Mouse (Mus musculus): ENCODE data around the gene Casq2. TPM values are rescaled to one million over a fixed set of nuclear protein-coding genes. Genes with fewer than 3 reads are reported as not detected.

Casq2 gene
- polyA plus RNA-seq, 1 experiment from 2014 or later, result 105 TPM

GRCm38 (mm10) chr3:102061923-102062670 is 24.1 kb upstream of the Casq2 start:
- H3K36me3 ChIP-seq, result no peaks in the 10 kb centered on the region
- no peaks in the 10 kb centered on the region for H3K9me3 ChIP-seq (replicated peaks)
- peaks cover 60% of the 10 kb centered on the region for H3K4me1 ChIP-seq (replicated peaks)
- H3K9ac ChIP-seq, result no peak overlapping the region
- peak; percentile 84 for ATAC-seq (ENCODE audit: insufficient number of reproducible peaks, low FRiP score)
- H3K27me3 ChIP-seq (replicated peaks), result no peaks in the 10 kb centered on the region
- H3K4me2 ChIP-seq, result peak overlapping the region; percentile 36
- no peak overlapping the region for H3K4me3 ChIP-seq
- 11% methylated on average over 14 of the region's 14 CpGs for WGBS
- H3K27ac ChIP-seq (ENCODE audit: poor library complexity, severe bottlenecking), result peak overlapping the region; percentile 41; the same call in 1 of the 2 replicates

DNA sequence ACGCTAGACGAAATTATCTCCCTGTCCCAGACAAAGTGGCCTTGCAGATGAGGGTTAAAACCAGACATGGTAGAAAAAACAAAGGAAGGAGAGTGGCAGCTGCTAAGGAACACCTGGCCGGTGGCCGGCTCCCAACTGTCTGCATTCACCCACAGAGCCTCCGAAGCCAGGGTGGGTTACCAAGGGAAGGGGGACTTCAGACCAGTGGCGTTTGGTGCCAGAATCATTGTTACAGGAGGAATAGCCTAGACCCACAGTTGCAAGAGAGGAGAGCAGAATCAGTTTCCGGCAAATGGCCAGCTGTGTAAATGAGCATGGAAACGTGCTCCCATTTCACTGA is 23.6 kb upstream of the Casq2 start:
- H3K36me3 ChIP-seq, result no peaks in the 10 kb centered on the region
- WGBS, result 19% methylated on average over 8 of the region's 8 CpGs
- no peaks in the 10 kb centered on the region for H3K27me3 ChIP-seq (replicated peaks)
- H3K9me3 ChIP-seq (replicated peaks), result no peaks in the 10 kb centered on the region
- H3K4me3 ChIP-seq, result no peak overlapping the region
- H3K9ac ChIP-seq, result no peak overlapping the region
- H3K27ac ChIP-seq (ENCODE audit: poor library complexity, severe bottlenecking), result peak overlapping the region; percentile 41
- ATAC-seq (ENCODE audit: insufficient number of reproducible peaks, low FRiP score), result no peak
- peaks cover 54% of the 10 kb centered on the region for H3K4me1 ChIP-seq (replicated peaks)
- peak overlapping the region; percentile 36 for H3K4me2 ChIP-seq

- no peak for ATAC-seq (ENCODE audit: insufficient number of reproducible peaks, low FRiP score)
- H3K9ac ChIP-seq, result no peak overlapping the region
- 66% methylated on average over 10 of the region's 10 CpGs for WGBS
- H3K4me3 ChIP-seq, result no peak overlapping the region
- H3K4me2 ChIP-seq, result no peak overlapping the region
- no peaks in the 10 kb centered on the region for H3K9me3 ChIP-seq (replicated peaks)
- H3K36me3 ChIP-seq, result no peaks in the 10 kb centered on the region
- H3K4me1 ChIP-seq (replicated peaks), result peaks cover 61% of the 10 kb centered on the region
- no peaks in the 10 kb centered on the region for H3K27me3 ChIP-seq (replicated peaks)
- H3K27ac ChIP-seq (ENCODE audit: poor library complexity, severe bottlenecking), result 0 out of 2 replicates have a peak overlapping the region, but pooled peaks have one; percentile 41
These were observed 22.7 kb upstream of the Casq2 start for GRCm38 (mm10) chr3:102063273-102064120.

DNA sequence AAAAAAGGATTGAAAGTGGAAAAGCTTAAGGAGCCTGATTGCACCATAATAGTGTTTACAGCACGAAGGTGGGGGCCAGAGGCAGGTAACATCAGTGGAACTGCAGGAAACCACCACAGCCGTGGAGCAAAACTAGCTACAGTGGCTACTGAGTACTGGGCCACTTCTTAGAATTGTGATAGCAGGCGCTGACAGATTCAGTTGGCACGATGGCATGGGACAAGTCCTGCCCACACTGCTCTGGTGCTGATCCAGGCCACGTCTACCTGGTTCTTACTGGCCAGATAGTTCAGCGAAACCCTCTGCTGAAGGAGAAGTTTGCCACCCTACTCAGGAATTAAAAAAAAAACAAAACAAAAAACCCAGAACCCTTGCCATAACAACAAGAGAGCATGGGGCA is 21.6 kb upstream of the Casq2 start:
- Histone ChIP-seq H3K27me3 (replicated peaks) (no peaks in the 10 kb centered on the region), H3K36me3 (no peaks in the 10 kb centered on the region), H3K4me3 (no peak overlapping the region), H3K4me1 (replicated peaks) (peaks cover 70% of the 10 kb centered on the region), H3K9me3 (replicated peaks) (no peaks in the 10 kb centered on the region), H3K9ac (no peak overlapping the region), H3K4me2 (no peak overlapping the region), H3K27ac (ENCODE audit: poor library complexity, severe bottlenecking) (no peak overlapping the region)
- 54% methylated on average over 6 of the region's 6 CpGs for WGBS
- ATAC-seq (ENCODE audit: insufficient number of reproducible peaks, low FRiP score), result no peak

DNA sequence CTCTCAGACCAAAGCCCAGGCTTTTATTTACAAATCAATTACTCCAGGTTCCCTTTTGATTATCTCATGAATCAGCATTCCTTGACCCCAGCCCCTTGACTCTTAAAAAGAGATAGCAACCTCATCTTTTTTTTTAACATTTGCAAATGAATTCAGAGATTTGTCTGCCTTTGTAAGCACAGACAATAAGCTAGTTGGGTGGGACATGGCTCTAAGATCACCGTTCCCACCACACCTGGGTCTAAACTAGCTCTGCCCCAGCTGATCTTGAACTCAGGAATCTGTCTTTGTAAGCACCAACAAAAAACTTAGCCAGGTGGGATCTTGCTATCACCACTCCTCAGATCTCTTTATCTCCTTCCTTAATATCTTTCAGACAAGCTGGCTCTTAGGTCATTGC is 18.9 kb upstream of the Casq2 start:
- H3K4me1 ChIP-seq (replicated peaks), result peaks cover 52% of the 10 kb centered on the region
- H3K36me3 ChIP-seq, result no peaks in the 10 kb centered on the region
- 70% methylated on average over 1 of the region's 1 CpGs for WGBS
- H3K27ac ChIP-seq (ENCODE audit: poor library complexity, severe bottlenecking), result no peak overlapping the region
- H3K4me3 ChIP-seq, result no peak overlapping the region
- H3K27me3 ChIP-seq (replicated peaks), result no peaks in the 10 kb centered on the region
- no peak overlapping the region for H3K4me2 ChIP-seq
- no peaks in the 10 kb centered on the region for H3K9me3 ChIP-seq (replicated peaks)
- no peak for ATAC-seq (ENCODE audit: insufficient number of reproducible peaks, low FRiP score)
- H3K9ac ChIP-seq, result no peak overlapping the region

DNA sequence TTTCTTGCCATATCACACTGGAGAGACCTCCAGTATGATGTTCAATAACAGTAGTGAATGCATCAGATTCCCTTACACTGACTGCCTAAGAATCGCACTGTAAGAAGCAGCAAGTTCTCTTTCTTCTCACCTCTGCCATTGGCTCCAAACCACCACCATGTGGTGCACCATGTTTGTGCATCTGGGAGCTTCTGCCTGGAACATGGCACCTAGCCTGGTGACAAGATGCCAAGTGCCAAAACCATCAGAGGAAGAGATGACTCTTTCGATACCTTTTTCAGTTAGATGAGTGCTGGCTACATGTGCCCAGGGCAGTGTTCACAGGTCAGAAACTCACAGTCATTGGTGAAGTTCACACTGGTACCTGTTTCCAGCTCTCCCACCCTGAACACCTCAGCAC is 18.4 kb upstream of the Casq2 start:
- no peaks in the 10 kb centered on the region for H3K27me3 ChIP-seq (replicated peaks)
- ATAC-seq (ENCODE audit: insufficient number of reproducible peaks, low FRiP score), result no peak
- no peak overlapping the region for H3K4me3 ChIP-seq
- H3K27ac ChIP-seq (ENCODE audit: poor library complexity, severe bottlenecking), result no peak overlapping the region
- 92% methylated on average over 2 of the region's 2 CpGs for WGBS
- no peak overlapping the region for H3K9ac ChIP-seq
- H3K9me3 ChIP-seq (replicated peaks), result no peaks in the 10 kb centered on the region
- H3K36me3 ChIP-seq, result no peaks in the 10 kb centered on the region
- no peak overlapping the region for H3K4me2 ChIP-seq
- peaks cover 47% of the 10 kb centered on the region for H3K4me1 ChIP-seq (replicated peaks)

DNA sequence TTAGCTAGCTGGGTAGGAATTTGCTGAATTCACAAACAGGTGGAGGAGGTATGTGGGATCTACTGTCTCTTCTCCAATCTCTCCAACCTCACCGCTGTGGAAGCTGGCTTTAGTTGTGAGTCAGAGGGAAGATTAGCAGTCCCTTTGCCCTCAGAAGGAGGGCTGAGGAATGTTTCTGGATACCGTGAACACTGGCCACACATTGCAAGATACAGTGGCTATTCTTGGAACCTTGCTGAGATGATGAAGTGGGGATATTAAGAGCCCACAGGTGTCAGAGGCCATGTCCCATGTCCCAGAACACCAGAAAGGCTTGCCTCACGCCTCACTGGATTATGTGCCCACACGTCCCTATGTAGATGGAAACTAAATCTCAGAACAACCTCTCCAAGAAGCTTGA is 17.0 kb upstream of the Casq2 start:
- no peaks in the 10 kb centered on the region for H3K27me3 ChIP-seq (replicated peaks)
- H3K27ac ChIP-seq (ENCODE audit: poor library complexity, severe bottlenecking), result peak overlapping the region; percentile 49
- H3K36me3 ChIP-seq, result no peaks in the 10 kb centered on the region
- H3K9ac ChIP-seq, result no peak overlapping the region
- H3K9me3 ChIP-seq (replicated peaks), result no peaks in the 10 kb centered on the region
- H3K4me3 ChIP-seq, result no peak overlapping the region
- H3K4me1 ChIP-seq (replicated peaks), result peaks cover 34% of the 10 kb centered on the region
- ATAC-seq (ENCODE audit: insufficient number of reproducible peaks, low FRiP score), result no peak
- peak overlapping the region; percentile 42 for H3K4me2 ChIP-seq
- WGBS, result 25% methylated on average over 4 of the region's 4 CpGs

- 53% methylated on average over 5 of the region's 5 CpGs for WGBS
- Histone ChIP-seq H3K27ac (ENCODE audit: poor library complexity, severe bottlenecking) (peak overlapping the region; percentile 49), H3K27me3 (replicated peaks) (no peaks in the 10 kb centered on the region), H3K4me1 (replicated peaks) (peaks cover 30% of the 10 kb centered on the region), H3K4me2 (peak overlapping the region; percentile 42), H3K9ac (no peak overlapping the region), H3K9me3 (replicated peaks) (no peaks in the 10 kb centered on the region), H3K4me3 (no peak overlapping the region), H3K36me3 (no peaks in the 10 kb centered on the region)
- ATAC-seq (ENCODE audit: insufficient number of reproducible peaks, low FRiP score), result no peak
These were observed 16.5 kb upstream of the Casq2 start for GRCm38 (mm10) chr3:102069686-102070085.

GRCm38 (mm10) chr3:102070360-102070759 is 15.9 kb upstream of the Casq2 start:
- Histone ChIP-seq H3K9me3 (replicated peaks) (no peaks in the 10 kb centered on the region), H3K27me3 (replicated peaks) (no peaks in the 10 kb centered on the region), H3K27ac (ENCODE audit: poor library complexity, severe bottlenecking) (no peak overlapping the region), H3K4me2 (no peak overlapping the region), H3K4me3 (no peak overlapping the region), H3K36me3 (no peaks in the 10 kb centered on the region), H3K4me1 (replicated peaks) (peaks cover 24% of the 10 kb centered on the region), H3K9ac (no peak overlapping the region)
- WGBS, result 87% methylated on average over 7 of the region's 7 CpGs
- no peak for ATAC-seq (ENCODE audit: insufficient number of reproducible peaks, low FRiP score)

DNA sequence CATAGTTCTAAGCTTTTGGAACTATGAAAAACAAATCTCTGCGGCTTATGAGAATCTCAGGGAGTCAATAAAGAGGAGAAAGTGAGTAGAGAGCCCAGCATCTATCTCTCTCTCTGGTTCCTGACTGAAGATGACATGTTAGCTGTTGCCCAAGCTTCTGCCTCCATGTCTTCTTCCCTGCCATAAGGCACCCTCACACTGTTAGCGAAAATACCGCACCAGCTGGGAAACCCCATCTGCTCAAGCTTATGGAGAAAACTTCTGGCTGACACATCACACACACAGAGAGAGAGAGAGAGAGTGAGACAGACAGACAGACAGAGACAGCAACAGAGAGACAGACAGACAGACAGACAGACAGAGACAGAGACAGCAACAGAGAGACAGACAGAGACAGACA is 15.2 kb upstream of the Casq2 start:
- no peak overlapping the region for H3K4me2 ChIP-seq
- H3K27me3 ChIP-seq (replicated peaks), result no peaks in the 10 kb centered on the region
- WGBS, result 95% methylated on average over 3 of the region's 3 CpGs
- H3K27ac ChIP-seq (ENCODE audit: poor library complexity, severe bottlenecking), result no peak overlapping the region
- no peak for ATAC-seq (ENCODE audit: insufficient number of reproducible peaks, low FRiP score)
- H3K9me3 ChIP-seq (replicated peaks), result no peaks in the 10 kb centered on the region
- H3K4me1 ChIP-seq (replicated peaks), result peaks cover 24% of the 10 kb centered on the region
- H3K36me3 ChIP-seq, result no peaks in the 10 kb centered on the region
- H3K9ac ChIP-seq, result no peak overlapping the region
- H3K4me3 ChIP-seq, result no peak overlapping the region

- peaks cover 4% of the 10 kb centered on the region; the same call in 1 of the 2 replicates for H3K9me3 ChIP-seq (replicated peaks)
- 83% methylated on average over 2 of the region's 2 CpGs for WGBS
- no peak overlapping the region for H3K9ac ChIP-seq
- no peaks in the 10 kb centered on the region for H3K27me3 ChIP-seq (replicated peaks)
- H3K4me1 ChIP-seq (replicated peaks), result peaks cover 20% of the 10 kb centered on the region
- H3K4me3 ChIP-seq, result no peak overlapping the region
- no peak overlapping the region for H3K4me2 ChIP-seq
- ATAC-seq (ENCODE audit: insufficient number of reproducible peaks, low FRiP score), result no peak
- H3K27ac ChIP-seq (ENCODE audit: poor library complexity, severe bottlenecking), result no peak overlapping the region
- no peaks in the 10 kb centered on the region for H3K36me3 ChIP-seq
These were observed 6.8 kb upstream of the Casq2 start for GRCm38 (mm10) chr3:102079413-102079812.
